22 mouse cellular contexts compared by ENCODE assay signal in the genomic region with DNA sequence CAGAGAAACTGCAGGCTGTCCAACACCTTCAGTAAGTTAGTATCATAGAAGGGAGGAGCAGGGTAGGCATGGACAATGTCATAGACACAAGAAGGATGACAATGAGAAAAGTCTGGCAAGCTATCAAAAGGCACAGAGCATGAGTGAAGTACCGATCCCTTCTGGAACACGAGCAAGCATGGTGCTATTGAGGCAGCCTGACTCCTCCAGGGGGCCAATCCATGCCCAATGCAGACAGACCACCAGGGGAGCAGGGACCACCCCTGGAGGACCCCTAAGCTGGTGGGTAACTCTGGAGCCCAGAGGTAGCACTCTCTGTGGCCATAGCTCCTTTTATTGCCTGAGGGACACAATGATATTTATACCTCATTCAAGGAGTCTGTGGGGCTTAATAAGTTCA. TPM values are rescaled to one million over a fixed set of nuclear protein-coding genes. Genes with fewer than 3 reads are reported as not detected.
DNase-seq lines count a peak whose midpoint lies in the region; ATAC-seq and TF ChIP-seq lines count a peak whose summit lies in the region.
"Had no signal": no experiment of that assay in that cellular context is flagged by ENCODE, and none has a peak within 500 bp of the region (broad histone marks: within the 10 kb centered on the region; RNA-seq: fewer than 3 reads in every experiment).

No protein-coding gene starts in this region.

- H3K4me3 ChIP-seq in kidney, embryonic 15.5 days (replicated peaks), result no peak overlapping the region
- no peak overlapping the region for H3K4me3 ChIP-seq in kidney, adult 2 months (ENCODE audit: insufficient read depth, low read depth, low read length)
- no peak overlapping the region for H3K4me3 ChIP-seq in lung, embryonic 16.5 days (ENCODE audit: low read length)
- H3K4me3 ChIP-seq in limb, embryonic 15.5 days, result no peak overlapping the region
- no peak overlapping the region for H3K4me3 ChIP-seq in stomach, embryonic 16.5 days (replicated peaks; ENCODE audit: low read length)
- H3K4me3 ChIP-seq: forebrain, embryonic 12.5 days; heart, embryonic 13.5 days; midbrain, embryonic 12.5 days; neural tube, embryonic 12.5 days had no signal

- H3K27ac ChIP-seq in kidney, embryonic 15.5 days, result peak overlapping the region; percentile 64
- no peak overlapping the region for H3K27ac ChIP-seq in kidney, adult 2 months (ENCODE audit: insufficient read depth, low read depth, low read length)
- peak overlapping the region; percentile 73 for H3K27ac ChIP-seq in lung, embryonic 16.5 days (ENCODE audit: low read length)
- H3K27ac ChIP-seq in limb, embryonic 15.5 days, result no peak overlapping the region
- H3K27ac ChIP-seq in stomach, embryonic 16.5 days (ENCODE audit: low read length), result peak overlapping the region; percentile 61
- H3K27ac ChIP-seq: forebrain, embryonic 12.5 days; heart, embryonic 13.5 days; hindbrain, embryonic 14.5 days; midbrain, embryonic 12.5 days; neural tube, embryonic 12.5 days had no signal

- H3K36me3 ChIP-seq in kidney, embryonic 15.5 days, result no peaks in the 10 kb centered on the region
- no peaks in the 10 kb centered on the region for H3K36me3 ChIP-seq in kidney, adult 2 months (ENCODE audit: control insufficient read depth, insufficient read depth, low read length)
- H3K36me3 ChIP-seq in lung, embryonic 16.5 days (ENCODE audit: control insufficient read depth, insufficient read depth, low read length), result no peaks in the 10 kb centered on the region
- H3K36me3 ChIP-seq in limb, embryonic 15.5 days, result no peaks in the 10 kb centered on the region
- H3K36me3 ChIP-seq in stomach, embryonic 16.5 days (ENCODE audit: control insufficient read depth, insufficient read depth, low read length), result no peaks in the 10 kb centered on the region
- H3K36me3 ChIP-seq: forebrain, embryonic 12.5 days; heart, embryonic 13.5 days; midbrain, embryonic 12.5 days; neural tube, embryonic 12.5 days had no signal

- no peak for ATAC-seq in kidney, embryonic 15.5 days (replicated peaks; ENCODE audit: low FRiP score)
- ATAC-seq in lung, embryonic 16.5 days (ENCODE audit: low read depth), result peak; percentile 62
- ATAC-seq in limb, embryonic 15.5 days (ENCODE audit: insufficient number of reproducible peaks, low FRiP score, low TSS enrichment, low read depth), result peak; percentile 61
- ATAC-seq in stomach, embryonic 16.5 days (ENCODE audit: insufficient read depth, low FRiP score), result no peak

- no peak overlapping the region for H3K9ac ChIP-seq in kidney, embryonic 15.5 days
- 0 out of 2 replicates have a peak overlapping the region, but pooled peaks have one; percentile 5 for H3K9ac ChIP-seq in lung, embryonic 16.5 days (ENCODE audit: low read length)
- no peak overlapping the region for H3K9ac ChIP-seq in limb, embryonic 15.5 days
- H3K9ac ChIP-seq in stomach, embryonic 16.5 days (ENCODE audit: low read length), result no peak overlapping the region
- H3K9ac ChIP-seq: forebrain, embryonic 12.5 days; heart, embryonic 13.5 days; hindbrain, embryonic 14.5 days; midbrain, embryonic 12.5 days; neural tube, embryonic 12.5 days had no signal

- no peaks in the 10 kb centered on the region for H3K27me3 ChIP-seq in kidney, embryonic 15.5 days
- no peaks in the 10 kb centered on the region for H3K27me3 ChIP-seq in kidney, adult 2 months (replicated peaks; ENCODE audit: control insufficient read depth, insufficient read depth, low read length)
- H3K27me3 ChIP-seq in lung, embryonic 16.5 days (ENCODE audit: control insufficient read depth, insufficient read depth, low read depth, low read length), result no peaks in the 10 kb centered on the region
- no peaks in the 10 kb centered on the region for H3K27me3 ChIP-seq in limb, embryonic 15.5 days
- H3K27me3 ChIP-seq in stomach, embryonic 16.5 days (ENCODE audit: control insufficient read depth, insufficient read depth, low read length), result no peaks in the 10 kb centered on the region
- H3K27me3 ChIP-seq: forebrain, embryonic 12.5 days; heart, embryonic 13.5 days; neural tube, embryonic 12.5 days had no signal

- TF ChIP-seq CTCF in kidney, adult 2 months (conservative IDR thresholded peaks at IDR 0.05; ENCODE audit: insufficient read depth, insufficient read length, low read depth, low read length), result no peak

- no peak overlapping the region for H3K4me2 ChIP-seq in kidney, embryonic 15.5 days
- H3K4me2 ChIP-seq in lung, embryonic 16.5 days (ENCODE audit: low read depth, low read length), result no peak overlapping the region
- no peak overlapping the region for H3K4me2 ChIP-seq in limb, embryonic 15.5 days
- no peak overlapping the region for H3K4me2 ChIP-seq in stomach, embryonic 16.5 days (ENCODE audit: low read depth, low read length)
- H3K4me2 ChIP-seq: forebrain, embryonic 12.5 days; heart, embryonic 13.5 days; hindbrain, embryonic 14.5 days; midbrain, embryonic 12.5 days; neural tube, embryonic 12.5 days had no signal

- DNase-seq in kidney, adult 2 months, result no peak
- DNase-seq in lung, postnatal 4 days, result no peak
- no peak for DNase-seq in frontal cortex, postnatal 10 days (ENCODE audit: low spot score in 2 of 2)
- DNase-seq: adrenal gland, adult 2 months; B cell, adult 2 months; cerebellum, adult 8-10 months; heart, adult 18-20 months; heart, postnatal 36 days; kidney, adult 11 months; kidney, postnatal 4 days; layer of hippocampus, adult 9-11 months; right cerebral cortex, postnatal 4 days; thymus, adult 2 months had no signal

- no peak for TF ChIP-seq POLR2A in kidney, adult 2 months (IDR thresholded peaks at IDR 0.05; ENCODE audit: low read depth, low read length)

- 61% methylated on average over 2 of the region's 2 CpGs for WGBS in kidney, embryonic 15.5 days
- WGBS in kidney, adult 2 months, result 76% methylated on average over 2 of the region's 2 CpGs
- WGBS in lung, embryonic 16.5 days, result 47% methylated on average over 2 of the region's 2 CpGs
- WGBS in limb, embryonic 15.5 days, result 22% methylated on average over 2 of the region's 2 CpGs
- WGBS in stomach, embryonic 16.5 days, result 38% methylated on average over 2 of the region's 2 CpGs

- no peaks in the 10 kb centered on the region for H3K9me3 ChIP-seq in kidney, embryonic 15.5 days (replicated peaks)
- H3K9me3 ChIP-seq in lung, embryonic 16.5 days (ENCODE audit: control insufficient read depth, low read length), result no peaks in the 10 kb centered on the region
- H3K9me3 ChIP-seq in limb, embryonic 15.5 days, result no peaks in the 10 kb centered on the region
- no peaks in the 10 kb centered on the region for H3K9me3 ChIP-seq in stomach, embryonic 16.5 days (replicated peaks; ENCODE audit: control insufficient read depth, low read length)
- H3K9me3 ChIP-seq: forebrain, embryonic 12.5 days; heart, embryonic 13.5 days; midbrain, embryonic 12.5 days; neural tube, embryonic 12.5 days had no signal

- peaks cover 31% of the 10 kb centered on the region for H3K4me1 ChIP-seq in kidney, embryonic 15.5 days
- no peaks in the 10 kb centered on the region for H3K4me1 ChIP-seq in kidney, adult 2 months (ENCODE audit: control insufficient read depth, insufficient read depth, low read length)
- peaks cover 41% of the 10 kb centered on the region for H3K4me1 ChIP-seq in lung, embryonic 16.5 days (replicated peaks; ENCODE audit: control insufficient read depth, insufficient read depth, low read length)
- peaks cover 50% of the 10 kb centered on the region for H3K4me1 ChIP-seq in limb, embryonic 15.5 days
- H3K4me1 ChIP-seq in stomach, embryonic 16.5 days (ENCODE audit: control insufficient read depth, insufficient read depth, low read length), result peaks cover 13% of the 10 kb centered on the region

RNA-seq across cellular contexts. Expression of gene Gm10260, which starts 20.1 kb away (rescaled TPM):
- polyA plus RNA-seq in kidney, embryonic 15.5 days (2015; fragmentation: Nextera tagmentation; extraction: Ambion mirVana), result 3.4 and 6.9 TPM in 2 replicates
- 3.9 and 5.3 TPM in 2 replicates for polyA plus RNA-seq in kidney, adult 2 months (2012; rRNA removed)
- 3.6 and 17.3 TPM in 2 replicates for polyA plus RNA-seq in lung, embryonic 16.5 days (2015; fragmentation: Nextera tagmentation; extraction: Ambion mirVana)
- polyA plus RNA-seq in limb, embryonic 15.5 days (2015; fragmentation: Nextera tagmentation; extraction: Ambion mirVana), result 0.96 and 4.1 TPM in 2 replicates
- 10.1 and 24.0 TPM in 2 replicates for polyA plus RNA-seq in stomach, embryonic 16.5 days (2015; fragmentation: Nextera tagmentation; extraction: Ambion mirVana)

Comparison
In these comparisons a context has a peak if more than half of its experiments do, and no peak if none do; other contexts are left out.
1. H3K27ac ChIP-seq: peak in kidney, embryonic 15.5 days (single experiment), lung, embryonic 16.5 days (single experiment) and stomach, embryonic 16.5 days (single experiment); none in kidney, adult 2 months (single experiment) and limb, embryonic 15.5 days (single experiment).
2. ATAC-seq: peak in lung, embryonic 16.5 days (single experiment) and limb, embryonic 15.5 days (single experiment); none in kidney, embryonic 15.5 days (single experiment) and stomach, embryonic 16.5 days (single experiment).